Mouse (Mus musculus) testis, postnatal 10 days (tissue): ENCODE measurements at regions not wholly inside any gene's neighbourhood (a gene's known extent, or its start where the extent isn't known, plus 50 kb on each side); places are given as distances from the start of the nearest gene placed in this dataset.
A peak's percentile ranks its signal among the peaks of the same experiment; 100 is the strongest.

ENCODE experiments used
- DNase-seq: peaks from one replicate; pipeline ENCODE4 v3.0.0; 2021; ENCODE audit warnings: low spot score

- DNase-seq, result no peak
Observed at GRCm38 (mm10) chrX:95291676-95292075, 95.0 kb upstream of the Arhgef9 start.

- DNase-seq, result no peak
Observed at GRCm38 (mm10) chrX:95282038-95282437, 85.4 kb upstream of the Arhgef9 start.

GRCm38 (mm10) chrX:95253517-95253916, 56.9 kb upstream of the Arhgef9 start:
- DNase-seq, result peak; percentile 40
